Mouse (Mus musculus) embryonic facial prominence, embryonic 14.5 days (tissue): Measurements from ENCODE around the gene Ptprs. TPM values are rescaled to one million over a fixed set of nuclear protein-coding genes. Genes with fewer than 3 reads are reported as not detected.

ENCODE experiments used
- ATAC-seq: fragments of 200-750 bp; cut with Nextera tagmentation; 2 replicates; pipeline ENCODE4 v1.8.0; 2017; ENCODE audit warnings: low read depth, moderate number of reproducible peaks, moderate TSS enrichment
- DNase-seq: peaks from one replicate; pipeline ENCODE4 v3.0.0-alpha.2; 2015; ENCODE audit warnings: low spot score
- H3K27ac ChIP-seq: fragments of 300-500 bp; sonication (generic); replicated peaks from 2 replicates; pipeline ENCODE4 v1.5.1; 2014; ENCODE audit warnings: low read depth, mild to moderate bottlenecking, low read length, moderate library complexity
- H3K27me3 ChIP-seq: fragments of 300-500 bp; sonication (generic); replicated peaks from 2 replicates; pipeline ENCODE4 v1.6.1; 2014; ENCODE audit warnings: low read length; ENCODE audit not compliant: control insufficient read depth, insufficient read depth
- H3K36me3 ChIP-seq: fragments of 300-500 bp; sonication (generic); 2 replicates; pipeline ENCODE4 v1.6.1; 2014; ENCODE audit warnings: low read length, mixed read lengths; ENCODE audit not compliant: control insufficient read depth, insufficient read depth
- H3K4me1 ChIP-seq: fragments of 300-500 bp; sonication (generic); 2 replicates; pipeline ENCODE4 v1.6.1; 2014; ENCODE audit warnings: antibody characterized with exemption, low read length; ENCODE audit not compliant: control insufficient read depth, insufficient read depth
- H3K4me2 ChIP-seq: fragments of 300-500 bp; sonication (generic); 2 replicates; pipeline ENCODE4 v1.6.1; 2014; ENCODE audit warnings: low read depth, mild to moderate bottlenecking, low read length, moderate library complexity, mixed read lengths
- H3K4me3 ChIP-seq: fragments of 300-500 bp; sonication (generic); 2 replicates; pipeline ENCODE4 v1.5.1; 2014; ENCODE audit warnings: low read depth, mild to moderate bottlenecking, low read length
- H3K9ac ChIP-seq: fragments of 300-500 bp; sonication (generic); 2 replicates; pipeline ENCODE4 v1.6.1; 2014; ENCODE audit warnings: low read depth, mild to moderate bottlenecking, low read length, moderate library complexity, mixed read lengths
- H3K9me3 ChIP-seq: fragments of 300-500 bp; sonication (generic); 2 replicates; pipeline ENCODE4 v1.6.1; 2016; ENCODE audit warnings: low read length; ENCODE audit not compliant: control insufficient read depth
- WGBS: fragments of 180-500 bp; shearing (Covaris S2); extraction: QIAGEN DNeasy Blood & Tissue Kit; methylation state at CpG from one replicate; pipeline ENCODE4 v1.1.7; 2014; 5-methylcytosine and 5-hydroxymethylcytosine counted together
- polyA plus RNA-seq: library from polyadenylated mRNA; unstranded; fragments of >200 nt; fragmentation: Nextera tagmentation; extraction: Ambion mirVana; gene quantifications from 2 replicates; pipeline ENCODE4 v1.2.1, GENCODE M21; 2014

Ptprs gene
- polyA plus RNA-seq = 104 and 116 TPM in 2 replicates

DNA sequence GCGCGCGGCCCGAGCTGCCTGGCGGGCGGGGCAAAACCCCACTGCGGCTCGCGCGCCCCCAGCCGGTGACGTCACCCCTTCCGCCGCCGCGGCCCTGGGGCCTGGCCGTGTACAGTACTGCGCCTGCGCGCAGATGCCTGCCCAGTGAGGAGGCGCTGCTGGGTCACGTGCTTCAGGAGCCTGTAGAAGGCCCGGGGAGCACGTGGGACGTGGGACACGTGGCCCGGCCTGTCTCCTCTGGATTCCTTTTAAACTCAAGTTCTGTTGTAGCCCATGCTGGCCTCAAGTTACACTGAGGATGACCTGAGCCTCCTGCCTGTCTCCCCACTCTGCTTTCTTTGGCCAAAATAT, at the start of gene Ptprs:
Gene Ptprs (minus strand): TSS at position 82 of the 351 bp plus-strand sequence.
- peaks cover 32% of the 10 kb centered on the region for H3K4me1 ChIP-seq

GRCm38 (mm10) chr17:56524943-56525342, 48.7 kb upstream of the Ptprs start:
- no peak for ATAC-seq
- no peak overlapping the region for H3K27ac ChIP-seq
- H3K4me3 ChIP-seq = no peak overlapping the region
- H3K4me2 ChIP-seq = no peak overlapping the region
- no peak overlapping the region for H3K9ac ChIP-seq
- 79% methylated on average over 4 of the region's 4 CpGs for WGBS
- no peaks in the 10 kb centered on the region for H3K9me3 ChIP-seq
- H3K4me1 ChIP-seq = no peaks in the 10 kb centered on the region
- H3K27me3 ChIP-seq = 0 out of 2 replicates have a peak, but pooled peaks cover 2% of the 10 kb centered on the region
- no peak for DNase-seq
- H3K36me3 ChIP-seq = no peaks in the 10 kb centered on the region

More for the DNA sequence above, at the start of gene Ptprs:
- Histone ChIP-seq H3K4me3 (peak within 1 kb of the TSS; percentile 66), H3K27ac (peak within 1 kb of the TSS; percentile 85), H3K36me3 (no peaks in the 10 kb centered on the region), H3K4me2 (peak within 1 kb of the TSS; percentile 96), H3K27me3 (peaks cover 29% of the 10 kb centered on the region), H3K9me3 (0 out of 2 replicates have a peak, but pooled peaks cover 4% of the 10 kb centered on the region), H3K9ac (peak within 1 kb of the TSS; percentile 92)
- peak; percentile 88 for ATAC-seq
- DNase-seq = peak; percentile 98
- 0% methylated on average over 16 of the region's 27 CpGs for WGBS

GRCm38 (mm10) chr17:56522744-56523143, 46.5 kb upstream of the Ptprs start:
- H3K27me3 ChIP-seq = 0 out of 2 replicates have a peak, but pooled peaks cover 2% of the 10 kb centered on the region
- ATAC-seq = no peak
- no peaks in the 10 kb centered on the region for H3K36me3 ChIP-seq
- no peak overlapping the region for H3K9ac ChIP-seq
- no peak for DNase-seq
- 50% methylated on average over 1 of the region's 1 CpGs for WGBS
- H3K9me3 ChIP-seq = no peaks in the 10 kb centered on the region
- H3K4me2 ChIP-seq = no peak overlapping the region
- no peaks in the 10 kb centered on the region for H3K4me1 ChIP-seq
- H3K27ac ChIP-seq = no peak overlapping the region
- H3K4me3 ChIP-seq = no peak overlapping the region

GRCm38 (mm10) chr17:56515690-56516410, 39.6 kb upstream of the Ptprs start:
- no peak overlapping the region for H3K4me3 ChIP-seq
- H3K27me3 ChIP-seq = peaks cover 24% of the 10 kb centered on the region
- peaks cover 3% of the 10 kb centered on the region; the same call in 1 of the 2 replicates for H3K9me3 ChIP-seq
- peak; percentile 91 for ATAC-seq
- peak overlapping the region; percentile 39; the same call in 1 of the 2 replicates for H3K27ac ChIP-seq
- H3K4me2 ChIP-seq = peak overlapping the region; percentile 35
- WGBS = 14% methylated on average over 13 of the region's 13 CpGs
- 0 out of 2 replicates have a peak overlapping the region, but pooled peaks have one; percentile 8 for H3K9ac ChIP-seq
- peaks cover 12% of the 10 kb centered on the region for H3K4me1 ChIP-seq
- DNase-seq = peak; percentile 89
- H3K36me3 ChIP-seq = no peaks in the 10 kb centered on the region

- H3K27me3 ChIP-seq = peaks cover 33% of the 10 kb centered on the region
- 44% methylated on average over 12 of the region's 12 CpGs for WGBS
- no peak overlapping the region for H3K9ac ChIP-seq
- ATAC-seq (no peak), DNase-seq (no peak)
- peaks cover 12% of the 10 kb centered on the region for H3K4me1 ChIP-seq
- no peak overlapping the region for H3K27ac ChIP-seq
- peaks cover 3% of the 10 kb centered on the region; the same call in 1 of the 2 replicates for H3K9me3 ChIP-seq
- H3K4me2 ChIP-seq = no peak overlapping the region
- no peak overlapping the region for H3K4me3 ChIP-seq
- H3K36me3 ChIP-seq = no peaks in the 10 kb centered on the region
Observed at GRCm38 (mm10) chr17:56514916-56515315, 38.6 kb upstream of the Ptprs start.

DNA sequence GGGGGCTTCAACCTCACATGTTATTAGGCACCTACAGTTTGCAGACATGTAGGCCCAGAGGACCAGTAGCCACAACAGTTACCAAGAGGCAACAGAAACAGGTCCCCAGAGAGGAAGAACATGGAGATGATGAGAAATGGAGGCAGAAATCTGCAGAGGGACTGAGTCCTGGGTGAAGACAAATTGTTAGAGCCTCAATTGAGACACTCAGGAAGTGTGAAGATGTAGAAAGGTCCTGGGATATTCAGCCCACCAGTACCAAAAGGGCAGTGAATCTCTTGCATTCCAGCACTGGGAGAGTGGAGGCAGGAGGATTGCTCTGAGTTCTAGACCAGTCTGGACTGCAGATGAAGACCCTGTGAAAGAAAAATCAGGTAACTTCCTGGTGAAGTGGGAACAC, 38.0 kb upstream of the Ptprs start:
- peaks cover 39% of the 10 kb centered on the region for H3K27me3 ChIP-seq
- no peak overlapping the region for H3K27ac ChIP-seq
- ATAC-seq = no peak
- H3K36me3 ChIP-seq = no peaks in the 10 kb centered on the region
- no peak overlapping the region for H3K9ac ChIP-seq
- no peak overlapping the region for H3K4me3 ChIP-seq
- peaks cover 12% of the 10 kb centered on the region for H3K4me1 ChIP-seq
- no peak for DNase-seq
- H3K9me3 ChIP-seq = peaks cover 3% of the 10 kb centered on the region; the same call in 1 of the 2 replicates
- no peak overlapping the region for H3K4me2 ChIP-seq

DNA sequence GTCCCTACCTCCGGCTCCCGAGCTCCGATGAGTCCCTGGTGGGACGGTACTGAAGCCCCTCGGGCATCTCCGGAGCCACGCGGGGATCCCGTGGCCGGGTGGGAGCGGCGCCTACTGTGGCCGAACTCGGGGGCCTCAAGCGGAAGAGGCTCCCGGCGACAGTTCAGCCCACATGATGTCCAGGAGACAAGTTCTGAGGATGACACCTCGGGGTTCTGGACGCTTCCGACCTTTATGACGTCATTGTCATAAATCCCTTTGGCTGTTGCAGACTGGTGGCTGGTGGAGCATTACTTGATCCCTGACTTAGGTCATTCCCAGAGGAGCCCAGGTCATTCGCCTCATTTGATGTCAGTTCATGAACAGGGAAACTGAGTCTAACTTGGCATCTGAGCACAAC, 36.0 kb upstream of the Ptprs start, which contains the start of gene Znrf4:
Gene Znrf4 (minus strand): TSS at position 122 of the 400 bp plus-strand sequence.
- 67% methylated on average over 21 of the region's 22 CpGs for WGBS
- ATAC-seq (no peak), DNase-seq (no peak)
- H3K4me2 ChIP-seq = peak within 1 kb of the TSS; percentile 51
- H3K4me3 ChIP-seq = peak within 1 kb of the TSS; percentile 31
- H3K9ac ChIP-seq = peak within 1 kb of the TSS; percentile 25
- no peak within 1 kb of the TSS for H3K27ac ChIP-seq
- no peaks in the 10 kb centered on the region for H3K36me3 ChIP-seq
- H3K9me3 ChIP-seq = peaks cover 3% of the 10 kb centered on the region; the same call in 1 of the 2 replicates
- H3K4me1 ChIP-seq = peaks cover 12% of the 10 kb centered on the region
- H3K27me3 ChIP-seq = peaks cover 46% of the 10 kb centered on the region

DNA sequence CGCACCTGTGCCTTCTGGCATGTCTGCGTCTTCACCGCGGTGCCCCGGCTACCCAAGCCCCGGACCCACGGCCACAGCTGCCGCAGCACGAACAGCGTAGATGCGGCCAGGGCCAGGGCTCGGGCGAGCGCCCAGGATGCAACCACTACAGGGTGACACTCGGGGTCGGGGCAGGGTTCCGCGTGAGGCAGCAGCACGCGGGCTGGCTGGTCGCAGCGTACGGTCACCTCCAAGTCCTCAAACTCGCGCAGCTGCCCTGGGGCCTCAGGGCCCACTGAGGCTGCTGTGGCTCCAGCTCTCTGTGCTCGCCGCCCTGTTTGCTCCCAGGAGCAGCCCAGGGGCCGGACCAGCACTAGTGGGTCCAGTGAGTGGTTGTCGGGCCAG, 35.4 kb upstream of the Ptprs start:
- Histone ChIP-seq H3K4me2 (peak overlapping the region; percentile 51), H3K9me3 (peaks cover 2% of the 10 kb centered on the region; the same call in 1 of the 2 replicates), H3K4me3 (peak overlapping the region; percentile 31), H3K4me1 (peaks cover 16% of the 10 kb centered on the region), H3K9ac (peak overlapping the region; percentile 25), H3K27me3 (peaks cover 46% of the 10 kb centered on the region), H3K36me3 (no peaks in the 10 kb centered on the region), H3K27ac (no peak overlapping the region)
- 20% methylated on average over 22 of the region's 29 CpGs for WGBS
- DNase-seq (no peak), ATAC-seq (no peak)
